Mouse (Mus musculus): ENCODE results near the gene Sfmbt1. TPM values are rescaled to one million over a fixed set of nuclear protein-coding genes. Genes with fewer than 3 reads are reported as not detected.
"Not testable (repeated sequence)": the region's sequence is repeated elsewhere in the genome, so short reads cannot be mapped to it uniquely, and the experiment has no call there.

Sfmbt1 gene
- polyA plus RNA-seq, 1 experiment from 2014 or later: 19.7 TPM

DNA sequence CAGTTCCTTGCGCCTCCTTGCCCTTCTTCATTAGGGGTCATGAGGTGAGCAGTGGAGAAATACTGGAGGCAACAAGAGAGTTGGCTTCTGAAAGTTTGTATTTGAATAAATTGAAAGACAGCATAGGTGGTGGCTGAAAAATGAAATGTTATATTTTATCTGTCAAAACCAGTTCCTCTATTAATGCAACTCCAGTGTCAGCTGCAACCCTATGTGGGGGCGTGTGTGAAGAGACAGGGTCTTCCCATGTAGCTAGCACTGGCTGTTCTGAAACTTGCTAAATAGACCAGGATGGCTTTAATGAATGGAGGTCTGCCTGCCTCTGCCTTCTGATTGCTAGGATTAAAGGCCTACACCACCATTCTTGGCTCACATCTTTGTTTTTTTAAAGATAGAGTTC is 2.8 kb upstream of the Sfmbt1 start:
- ATAC-seq: no peak
- no peaks in the 10 kb centered on the region for H3K36me3 ChIP-seq (ENCODE audit: control insufficient read depth, insufficient read depth, low read length)
- 94% methylated on average over 2 of the region's 2 CpGs for WGBS
- no peak for DNase-seq (ENCODE audit: low spot score)
- no peak overlapping the region for H3K9ac ChIP-seq (ENCODE audit: low read length)
- no peak overlapping the region for H3K4me2 ChIP-seq (ENCODE audit: low read length)
- no peak overlapping the region for H3K4me3 ChIP-seq (ENCODE audit: low read depth, low read length)
- no peaks in the 10 kb centered on the region; the same call in 1 of the 2 replicates for H3K27me3 ChIP-seq (replicated peaks; ENCODE audit: control insufficient read depth, insufficient read depth, low read length)
- no peaks in the 10 kb centered on the region for H3K9me3 ChIP-seq (replicated peaks; ENCODE audit: control insufficient read depth, low read length)
- no peak overlapping the region for H3K27ac ChIP-seq (ENCODE audit: low read depth, low read length)
- no peaks in the 10 kb centered on the region for H3K4me1 ChIP-seq (ENCODE audit: control insufficient read depth, insufficient read depth, low read length)

DNA sequence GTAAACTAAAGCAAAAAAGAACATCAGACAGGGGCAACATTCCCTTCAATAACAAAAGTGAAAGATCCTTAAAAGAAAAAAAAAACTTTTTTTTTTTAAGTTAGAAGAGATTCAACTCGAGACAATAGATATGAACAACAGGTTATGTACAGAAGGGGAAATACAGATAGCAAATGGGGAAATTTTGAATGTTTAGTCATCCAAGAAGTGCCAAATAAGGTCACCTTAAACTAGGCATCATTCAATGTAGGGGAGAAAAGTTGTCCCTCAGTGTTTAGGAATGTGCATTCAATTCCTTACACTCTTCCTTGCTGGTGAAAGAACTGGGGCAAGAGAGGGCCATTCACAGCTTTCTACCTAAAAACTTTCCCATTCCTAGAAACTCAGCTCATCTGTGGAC is 880 bp upstream of the Sfmbt1 start:
- Histone ChIP-seq H3K27me3 (replicated peaks; ENCODE audit: control insufficient read depth, insufficient read depth, low read length) (no peaks in the 10 kb centered on the region; the same call in 1 of the 2 replicates), H3K27ac (ENCODE audit: low read depth, low read length) (no peak overlapping the region), H3K4me3 (ENCODE audit: low read depth, low read length) (no peak overlapping the region), H3K4me1 (ENCODE audit: control insufficient read depth, insufficient read depth, low read length) (peaks cover 2% of the 10 kb centered on the region; the same call in 1 of the 2 replicates), H3K4me2 (ENCODE audit: low read length) (no peak overlapping the region), H3K9ac (ENCODE audit: low read length) (no peak overlapping the region), H3K9me3 (replicated peaks; ENCODE audit: control insufficient read depth, low read length) (no peaks in the 10 kb centered on the region), H3K36me3 (ENCODE audit: control insufficient read depth, insufficient read depth, low read length) (no peaks in the 10 kb centered on the region)
- DNase-seq (ENCODE audit: low spot score) (no peak), ATAC-seq (no peak)
- 86% methylated on average over 1 of the region's 1 CpGs for WGBS

DNA sequence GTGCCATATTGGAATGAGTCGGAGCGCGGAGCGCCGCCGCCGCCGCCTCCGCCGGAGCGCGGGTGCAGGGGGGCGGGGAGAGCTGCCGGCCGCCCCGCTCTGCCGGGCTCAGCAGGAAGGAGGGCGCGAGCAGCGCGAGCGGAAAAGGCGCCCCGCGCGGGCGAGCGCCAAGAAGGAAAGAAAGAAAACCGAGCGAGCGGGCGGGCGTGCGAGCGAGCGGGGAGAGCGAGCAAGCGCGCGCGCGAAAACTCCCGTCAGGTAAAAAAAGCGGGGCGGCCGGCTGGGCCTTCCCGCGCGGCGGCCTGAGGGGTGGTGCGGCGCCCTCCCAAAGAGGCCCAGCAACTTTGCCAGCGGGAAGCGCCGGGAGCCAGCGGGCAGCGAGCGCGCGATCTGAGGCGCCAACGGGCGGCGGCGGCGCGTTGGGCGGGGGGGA is 985 bp downstream of the Sfmbt1 start:
- H3K27me3 ChIP-seq (replicated peaks; ENCODE audit: control insufficient read depth, insufficient read depth, low read length): no peaks in the 10 kb centered on the region; the same call in 1 of the 2 replicates
- peak; percentile 91 for ATAC-seq
- DNase-seq (ENCODE audit: low spot score): peak; percentile 91

DNA sequence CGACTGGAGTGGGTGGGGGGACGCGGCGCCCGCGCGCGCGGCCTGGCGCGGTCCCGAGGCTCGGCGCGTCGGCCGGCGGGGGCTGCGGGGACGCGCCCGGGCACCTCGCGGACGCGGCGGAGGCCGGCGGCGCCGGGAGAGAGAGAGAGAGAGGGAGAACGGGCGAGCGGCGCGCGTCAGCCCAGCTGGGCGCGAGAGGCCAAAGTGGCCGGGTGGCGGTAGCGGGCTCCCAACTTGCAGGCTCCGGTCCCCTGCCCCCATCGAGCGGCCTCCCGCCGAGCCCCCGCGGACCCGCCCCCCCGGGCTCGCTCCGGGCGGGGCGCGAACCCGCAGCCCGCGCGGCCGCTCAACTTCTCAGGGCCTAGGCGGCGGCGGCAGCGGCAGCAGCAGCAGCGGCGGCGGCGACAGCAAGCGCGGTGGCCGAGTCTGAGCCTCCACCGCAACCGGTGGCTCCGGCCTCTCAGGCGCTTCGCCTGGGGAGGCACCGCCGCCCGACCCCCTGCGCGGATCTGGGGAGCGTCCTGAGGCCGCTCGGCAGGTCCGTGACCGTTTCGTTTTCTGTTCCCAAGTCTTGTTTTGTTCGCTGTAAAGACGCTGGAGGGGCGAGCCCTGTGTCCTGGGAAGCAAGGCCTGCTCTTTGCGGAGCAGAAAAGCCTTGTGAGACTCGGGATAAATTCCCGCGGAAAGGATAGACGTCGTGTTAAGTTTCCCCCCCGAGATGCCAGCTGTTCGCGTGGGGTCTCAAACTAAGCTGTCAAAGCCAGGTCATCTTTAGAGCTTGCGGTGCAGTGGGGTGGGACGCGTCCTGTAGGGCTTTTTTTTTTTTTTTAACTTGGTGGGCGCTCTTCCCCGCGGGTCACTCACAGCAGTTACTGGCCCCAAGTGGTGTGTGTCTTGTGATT is 1.7 kb downstream of the Sfmbt1 start:
- peak overlapping the region; percentile 97 for H3K27ac ChIP-seq (ENCODE audit: low read depth, low read length)
- under 1% methylated on average over 83 of the region's 106 CpGs for WGBS
- peak; percentile 55 for DNase-seq (ENCODE audit: low spot score)

More for the DNA sequence above, 985 bp downstream of the Sfmbt1 start:
- Histone ChIP-seq H3K9me3 (replicated peaks; ENCODE audit: control insufficient read depth, low read length) (no peaks in the 10 kb centered on the region), H3K4me3 (ENCODE audit: low read depth, low read length) (peak overlapping the region; percentile 94), H3K4me2 (ENCODE audit: low read length) (peak overlapping the region; percentile 68), H3K9ac (ENCODE audit: low read length) (peak overlapping the region; percentile 88), H3K27ac (ENCODE audit: low read depth, low read length) (peak overlapping the region; percentile 97), H3K4me1 (ENCODE audit: control insufficient read depth, insufficient read depth, low read length) (peaks cover 2% of the 10 kb centered on the region; the same call in 1 of the 2 replicates), H3K36me3 (ENCODE audit: control insufficient read depth, insufficient read depth, low read length) (no peaks in the 10 kb centered on the region)
- 1% methylated on average over 51 of the region's 68 CpGs for WGBS

DNA sequence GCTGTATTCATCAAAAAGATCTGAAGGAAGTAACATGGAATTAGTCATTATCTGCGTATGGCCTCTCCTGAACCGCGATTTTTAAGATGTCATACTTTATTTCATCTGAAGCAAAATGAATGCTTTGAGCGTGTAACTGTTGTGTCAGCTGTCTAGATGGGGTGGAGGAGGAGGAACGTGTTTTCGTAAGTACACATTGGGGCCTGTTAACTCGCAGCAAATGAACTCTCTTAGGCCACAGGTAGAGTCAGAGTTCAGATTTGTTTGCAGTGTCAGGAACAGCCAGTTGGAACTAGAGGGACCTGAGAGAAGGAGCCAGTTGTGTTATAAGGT is 2.3 kb downstream of the Sfmbt1 start:
- no peaks in the 10 kb centered on the region for H3K36me3 ChIP-seq (ENCODE audit: control insufficient read depth, insufficient read depth, low read length)
- ATAC-seq (no peak), DNase-seq (ENCODE audit: low spot score) (peak; percentile 22)
- H3K27ac ChIP-seq (ENCODE audit: low read depth, low read length): no peak overlapping the region
- H3K9me3 ChIP-seq (replicated peaks; ENCODE audit: control insufficient read depth, low read length): no peaks in the 10 kb centered on the region
- no peaks in the 10 kb centered on the region; the same call in 1 of the 2 replicates for H3K27me3 ChIP-seq (replicated peaks; ENCODE audit: control insufficient read depth, insufficient read depth, low read length)
- H3K4me3 ChIP-seq (ENCODE audit: low read depth, low read length): peak overlapping the region; percentile 94
- 4% methylated on average over 7 of the region's 7 CpGs for WGBS
- H3K4me1 ChIP-seq (ENCODE audit: control insufficient read depth, insufficient read depth, low read length): peaks cover 2% of the 10 kb centered on the region; the same call in 1 of the 2 replicates
- peak overlapping the region; percentile 68 for H3K4me2 ChIP-seq (ENCODE audit: low read length)
- peak overlapping the region; percentile 88 for H3K9ac ChIP-seq (ENCODE audit: low read length)

More for the DNA sequence above, 1.7 kb downstream of the Sfmbt1 start:
- peak overlapping the region; percentile 88 for H3K9ac ChIP-seq (ENCODE audit: low read length)
- peak; percentile 59 for ATAC-seq
- H3K4me3 ChIP-seq (ENCODE audit: low read depth, low read length): peak overlapping the region; percentile 94
- peak overlapping the region; percentile 68 for H3K4me2 ChIP-seq (ENCODE audit: low read length)
- no peaks in the 10 kb centered on the region for H3K36me3 ChIP-seq (ENCODE audit: control insufficient read depth, insufficient read depth, low read length)
- H3K9me3 ChIP-seq (replicated peaks; ENCODE audit: control insufficient read depth, low read length): no peaks in the 10 kb centered on the region
- no peaks in the 10 kb centered on the region; the same call in 1 of the 2 replicates for H3K27me3 ChIP-seq (replicated peaks; ENCODE audit: control insufficient read depth, insufficient read depth, low read length)
- H3K4me1 ChIP-seq (ENCODE audit: control insufficient read depth, insufficient read depth, low read length): peaks cover 2% of the 10 kb centered on the region; the same call in 1 of the 2 replicates

DNA sequence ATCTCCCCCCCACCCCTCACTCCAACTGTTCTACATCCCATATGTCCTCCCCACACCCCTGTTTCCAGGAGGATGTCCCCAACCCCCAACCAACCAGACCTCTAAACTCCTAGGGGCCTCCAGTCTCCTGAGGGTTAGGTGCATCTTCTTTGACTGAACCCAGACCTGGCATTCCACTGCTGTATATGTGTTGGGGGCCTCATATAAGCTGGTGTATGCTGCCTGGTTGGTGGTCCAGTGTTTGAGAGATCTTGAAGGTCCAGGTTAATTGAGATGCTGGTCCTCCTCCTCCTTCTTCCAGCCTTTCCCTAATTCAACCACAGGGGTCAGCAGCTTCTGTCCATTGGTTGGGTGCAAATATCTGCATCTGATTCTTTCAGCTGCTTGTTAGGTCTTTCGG is 4.0 kb downstream of the Sfmbt1 start:
- not testable (repeated sequence) for ATAC-seq; H3K4me3 ChIP-seq (ENCODE audit: low read depth, low read length); H3K9ac ChIP-seq (ENCODE audit: low read length); H3K27me3 ChIP-seq (replicated peaks; ENCODE audit: control insufficient read depth, insufficient read depth, low read length); H3K36me3 ChIP-seq (ENCODE audit: control insufficient read depth, insufficient read depth, low read length); H3K27ac ChIP-seq (ENCODE audit: low read depth, low read length); H3K4me2 ChIP-seq (ENCODE audit: low read length); H3K9me3 ChIP-seq (replicated peaks; ENCODE audit: control insufficient read depth, low read length); H3K4me1 ChIP-seq (ENCODE audit: control insufficient read depth, insufficient read depth, low read length); DNase-seq (ENCODE audit: low spot score)
- 95% methylated on average over 1 of the region's 1 CpGs for WGBS

DNA sequence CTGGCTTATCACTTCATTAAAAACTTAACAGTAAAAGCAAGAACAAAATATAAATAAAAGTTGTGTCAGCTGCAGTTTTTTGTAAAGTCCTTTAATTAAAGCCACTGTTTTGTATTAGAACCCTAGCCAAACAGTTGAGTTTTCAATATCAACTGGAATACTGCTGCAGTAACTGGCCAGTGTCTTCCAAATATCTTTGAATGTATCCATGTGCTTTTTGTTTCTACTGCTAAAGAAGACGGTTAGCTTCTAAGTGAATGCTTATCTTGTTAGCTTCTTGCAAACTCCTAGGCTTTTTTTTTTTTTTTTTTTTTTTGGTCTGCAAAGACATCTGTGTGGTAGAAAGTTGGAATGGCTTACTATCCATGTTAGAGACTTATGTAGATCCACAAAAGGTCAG is 4.9 kb downstream of the Sfmbt1 start:
- Histone ChIP-seq H3K27me3 (replicated peaks; ENCODE audit: control insufficient read depth, insufficient read depth, low read length) (no peaks in the 10 kb centered on the region; the same call in 1 of the 2 replicates), H3K4me3 (ENCODE audit: low read depth, low read length) (no peak overlapping the region), H3K4me2 (ENCODE audit: low read length) (no peak overlapping the region), H3K4me1 (ENCODE audit: control insufficient read depth, insufficient read depth, low read length) (peaks cover 2% of the 10 kb centered on the region; the same call in 1 of the 2 replicates), H3K9me3 (replicated peaks; ENCODE audit: control insufficient read depth, low read length) (no peaks in the 10 kb centered on the region), H3K36me3 (ENCODE audit: control insufficient read depth, insufficient read depth, low read length) (no peaks in the 10 kb centered on the region), H3K9ac (ENCODE audit: low read length) (no peak overlapping the region), H3K27ac (ENCODE audit: low read depth, low read length) (no peak overlapping the region)
- no peak for ATAC-seq
- no peak for DNase-seq (ENCODE audit: low spot score)
- WGBS: 79% methylated on average over 1 of the region's 1 CpGs

DNA sequence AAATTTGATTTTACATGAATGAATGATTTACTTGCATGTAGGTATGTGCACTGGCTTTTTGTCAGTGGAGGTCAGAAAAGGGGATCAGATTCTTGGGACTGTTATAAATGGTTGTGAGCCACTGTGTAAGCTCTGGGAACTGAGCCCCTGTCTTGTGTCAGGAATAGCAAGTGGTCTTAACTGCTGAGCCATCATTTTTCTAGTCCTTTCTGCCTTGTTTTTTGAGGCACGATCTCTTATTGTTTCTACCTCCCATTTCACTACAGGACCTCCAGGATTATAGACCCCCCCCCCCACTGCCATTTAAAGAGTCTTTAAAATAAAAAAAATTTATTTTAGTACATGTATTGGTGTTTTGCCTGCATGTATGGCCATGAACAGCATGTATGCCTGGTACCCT is 7.2 kb downstream of the Sfmbt1 start:
- Histone ChIP-seq H3K4me2 (ENCODE audit: low read length) (no peak overlapping the region), H3K9ac (ENCODE audit: low read length) (no peak overlapping the region), H3K4me3 (ENCODE audit: low read depth, low read length) (no peak overlapping the region), H3K4me1 (ENCODE audit: control insufficient read depth, insufficient read depth, low read length) (peaks cover 2% of the 10 kb centered on the region; the same call in 1 of the 2 replicates), H3K9me3 (replicated peaks; ENCODE audit: control insufficient read depth, low read length) (no peaks in the 10 kb centered on the region), H3K27me3 (replicated peaks; ENCODE audit: control insufficient read depth, insufficient read depth, low read length) (no peaks in the 10 kb centered on the region), H3K27ac (ENCODE audit: low read depth, low read length) (no peak overlapping the region), H3K36me3 (ENCODE audit: control insufficient read depth, insufficient read depth, low read length) (no peaks in the 10 kb centered on the region)
- DNase-seq (ENCODE audit: low spot score) (no peak), ATAC-seq (no peak)
- 81% methylated on average over 1 of the region's 1 CpGs for WGBS

DNA sequence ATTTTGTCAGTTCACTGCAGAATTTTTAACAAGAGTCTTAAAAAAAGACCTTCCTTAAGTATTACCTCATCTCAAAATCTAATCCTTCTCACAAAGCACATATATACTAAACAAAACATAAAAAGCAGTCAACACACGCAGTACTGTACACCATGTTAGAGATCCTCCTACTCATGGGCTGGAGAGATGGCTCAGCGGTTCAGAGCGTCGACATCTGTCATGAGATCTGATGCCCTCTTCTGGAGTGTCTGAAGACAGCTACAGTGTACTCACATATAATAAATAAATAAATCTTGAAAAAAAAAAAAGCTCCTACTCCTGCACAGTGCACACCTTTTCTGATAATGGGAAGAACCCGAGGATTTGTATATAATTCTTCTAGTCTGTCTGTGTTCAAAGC is 7.8 kb downstream of the Sfmbt1 start:
- H3K9me3 ChIP-seq (replicated peaks; ENCODE audit: control insufficient read depth, low read length): no peaks in the 10 kb centered on the region
- H3K4me1 ChIP-seq (ENCODE audit: control insufficient read depth, insufficient read depth, low read length): peaks cover 2% of the 10 kb centered on the region; the same call in 1 of the 2 replicates
- DNase-seq (ENCODE audit: low spot score): no peak
- no peaks in the 10 kb centered on the region for H3K27me3 ChIP-seq (replicated peaks; ENCODE audit: control insufficient read depth, insufficient read depth, low read length)
- H3K9ac ChIP-seq (ENCODE audit: low read length): no peak overlapping the region
- ATAC-seq: no peak
- 86% methylated on average over 5 of the region's 5 CpGs for WGBS
- H3K36me3 ChIP-seq (ENCODE audit: control insufficient read depth, insufficient read depth, low read length): no peaks in the 10 kb centered on the region
- no peak overlapping the region for H3K4me3 ChIP-seq (ENCODE audit: low read depth, low read length)
- H3K27ac ChIP-seq (ENCODE audit: low read depth, low read length): no peak overlapping the region
- H3K4me2 ChIP-seq (ENCODE audit: low read length): no peak overlapping the region

Measured in forebrain, embryonic 14.5 days (tissue).